Mouse (Mus musculus) lung, adult 2 months (tissue): ENCODE results near the gene Tmem210. TPM values are rescaled to one million over a fixed set of nuclear protein-coding genes. Genes with fewer than 3 reads are reported as not detected.

ENCODE experiments used
- DNase-seq: peaks from one replicate; pipeline ENCODE4 v3.0.0; 2022
- H3K4me1 ChIP-seq: fragments of 200-500 bp; 2 replicates; pipeline ENCODE4 v1.6.1; 2011; ENCODE audit warnings: low read length; ENCODE audit not compliant: control insufficient read depth, insufficient read depth
- H3K4me3 ChIP-seq: fragments of 200-500 bp; replicated peaks from 2 replicates; pipeline ENCODE3; 2011; ENCODE audit warnings: low read depth, mild to moderate bottlenecking, control low read depth, low read length; ENCODE audit errors: extremely low read depth
- CTCF ChIP-seq: fragments of 200-500 bp; IDR thresholded peaks from 2 replicates; pipeline ENCODE4 v1.5.1; 2011; ENCODE audit warnings: mild to moderate bottlenecking, low read length, control low read depth; ENCODE audit not compliant: insufficient read depth
- POLR2A ChIP-seq: fragments of 200-500 bp; IDR thresholded peaks from 2 replicates; pipeline ENCODE4 v1.6.1; 2011; ENCODE audit warnings: low read depth, mild to moderate bottlenecking, control low read depth, low read length, borderline replicate concordance; ENCODE audit errors: extremely low read depth
- WGBS: fragments of 180-500 bp; shearing (Covaris S2); methylation state at CpG from one replicate; pipeline ENCODE4 v1.1.7; 2018; 5-methylcytosine and 5-hydroxymethylcytosine counted together
- polyA plus RNA-seq: library from polyadenylated mRNA; depleted of rRNA; stranded (reverse); fragments of >200 nt; gene quantifications from 2 replicates; pipeline ENCODE4 v1.2.3, GENCODE M21; 2012; rRNA removed

Tmem210 gene
- 0.40 TPM in 1 of 2 replicates, not detected in the other for polyA plus RNA-seq

- H3K4me3 ChIP-seq, result no peak within 1 kb of the TSS
- H3K4me1 ChIP-seq, result peaks cover 23% of the 10 kb centered on the region
- 85% methylated on average over 6 of the region's 6 CpGs for WGBS
- TF ChIP-seq POLR2A (no peak), CTCF (no peak)
- DNase-seq, result no peak
These were observed at the start of gene Tmem210 for GRCm38 (mm10) chr2:25287927-25288649. TSS of gene Tmem210 (plus strand) at chr2:25288145.

DNA sequence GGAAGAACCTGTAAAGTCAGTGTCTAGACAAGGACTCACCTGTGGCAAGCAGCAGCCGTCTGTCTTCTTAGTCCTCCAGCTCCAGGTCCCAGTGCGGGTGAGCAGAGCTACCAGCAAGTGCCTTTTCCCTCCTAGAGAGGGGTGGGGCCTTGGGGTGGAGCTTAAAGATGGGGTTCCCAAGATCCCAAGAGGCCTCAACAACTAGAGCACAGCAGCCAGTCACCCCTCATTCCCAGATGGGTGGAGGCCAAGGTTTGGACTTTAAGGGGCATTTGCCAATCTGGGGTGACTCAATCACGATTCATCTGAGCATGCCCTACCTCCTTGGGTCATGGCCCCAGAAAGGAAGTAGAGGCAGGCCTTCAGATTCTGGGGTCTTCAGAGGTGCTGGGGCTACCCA is 48.2 kb upstream of the Tmem210 start:
- Histone ChIP-seq H3K4me3 (no peak overlapping the region), H3K4me1 (peaks cover 6% of the 10 kb centered on the region)
- 75% methylated on average over 3 of the region's 3 CpGs for WGBS
- TF ChIP-seq POLR2A (no peak), CTCF (no peak)
- DNase-seq, result no peak

DNA sequence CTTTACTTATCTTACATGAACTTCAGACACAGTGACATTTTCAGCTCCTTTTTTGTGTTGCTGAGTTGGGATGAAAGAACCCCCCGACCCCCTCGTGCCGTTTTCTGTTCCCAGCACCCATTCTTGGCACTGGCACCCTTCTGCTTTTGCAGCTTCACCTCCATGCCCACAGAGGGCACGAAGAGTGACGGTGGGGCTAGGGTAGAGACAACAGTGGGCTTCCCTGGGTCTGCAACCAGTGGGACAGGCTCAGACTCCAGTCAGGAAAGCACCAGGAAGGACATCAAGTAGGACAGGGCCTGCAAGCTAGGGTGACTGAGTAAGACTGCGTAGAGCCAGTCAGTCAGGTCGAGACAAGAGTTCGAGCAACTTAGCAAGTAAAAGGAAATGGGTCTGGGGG is 47.6 kb upstream of the Tmem210 start:
- Histone ChIP-seq H3K4me1 (peaks cover 6% of the 10 kb centered on the region), H3K4me3 (no peak overlapping the region)
- WGBS, result 63% methylated on average over 8 of the region's 8 CpGs
- DNase-seq, result no peak
- TF ChIP-seq POLR2A (no peak), CTCF (no peak)

DNA sequence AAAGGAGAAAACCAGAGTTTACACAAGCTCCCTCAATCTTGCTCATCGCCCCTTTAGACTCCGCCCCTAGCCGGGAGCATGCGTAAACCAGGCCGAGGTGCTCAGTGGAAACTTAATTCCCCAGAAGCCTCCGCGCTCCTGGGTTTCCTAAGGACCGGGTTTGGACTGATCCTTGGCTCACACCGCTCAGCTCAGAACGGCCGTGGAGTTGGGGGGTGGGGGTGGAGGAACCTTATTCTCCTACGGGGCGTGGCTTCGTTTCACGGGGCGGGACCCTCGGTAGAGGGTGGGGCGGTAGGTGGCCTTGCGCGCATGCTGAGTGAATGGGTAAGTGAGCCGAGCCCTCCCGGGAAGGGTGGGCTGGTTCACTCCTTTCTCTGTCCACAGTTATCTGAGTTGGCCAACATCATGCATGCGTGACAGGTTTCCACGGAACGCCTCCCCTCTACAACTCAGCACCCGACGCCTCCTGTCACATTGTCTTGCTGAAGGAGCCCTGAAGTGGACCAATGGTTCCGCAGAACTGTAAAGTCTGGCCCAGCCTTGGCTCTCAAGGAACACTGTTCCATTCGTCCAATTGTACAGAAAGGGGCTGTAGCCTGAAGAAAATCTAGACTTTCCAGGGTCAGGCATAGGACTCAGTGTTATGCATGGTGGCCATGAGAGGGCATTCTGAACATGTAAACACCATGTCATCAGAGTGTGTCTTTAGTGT is 47.1 kb upstream of the Tmem210 start:
- 1% methylated on average over 29 of the region's 29 CpGs for WGBS
- peak overlapping the region; percentile 42 for H3K4me3 ChIP-seq
- peaks cover 6% of the 10 kb centered on the region for H3K4me1 ChIP-seq
- peak; percentile 63 for DNase-seq
- no peak for TF ChIP-seq CTCF
- TF ChIP-seq POLR2A, result peak; percentile 38; the same call in 1 of the 2 replicates

DNA sequence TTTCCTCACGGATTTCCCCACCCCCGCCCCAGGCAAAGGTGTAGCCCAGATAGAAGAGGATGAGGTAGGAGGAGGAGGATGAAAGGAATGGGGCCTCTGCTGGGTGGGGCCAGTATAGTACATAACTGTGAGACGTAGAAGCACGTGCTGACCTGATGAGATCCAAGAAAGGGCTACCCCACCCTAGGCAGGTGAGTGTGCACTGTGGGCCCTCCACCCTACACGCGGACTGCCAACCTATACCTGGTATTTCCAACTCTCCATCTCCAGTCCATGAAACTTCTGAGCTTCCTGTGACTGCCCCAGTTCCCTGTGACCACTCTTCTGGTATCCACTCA is 46.5 kb upstream of the Tmem210 start:
- Histone ChIP-seq H3K4me1 (peaks cover 6% of the 10 kb centered on the region), H3K4me3 (no peak overlapping the region)
- WGBS, result 16% methylated on average over 6 of the region's 6 CpGs
- no peak for TF ChIP-seq POLR2A
- TF ChIP-seq CTCF, result no peak
- DNase-seq, result no peak

DNA sequence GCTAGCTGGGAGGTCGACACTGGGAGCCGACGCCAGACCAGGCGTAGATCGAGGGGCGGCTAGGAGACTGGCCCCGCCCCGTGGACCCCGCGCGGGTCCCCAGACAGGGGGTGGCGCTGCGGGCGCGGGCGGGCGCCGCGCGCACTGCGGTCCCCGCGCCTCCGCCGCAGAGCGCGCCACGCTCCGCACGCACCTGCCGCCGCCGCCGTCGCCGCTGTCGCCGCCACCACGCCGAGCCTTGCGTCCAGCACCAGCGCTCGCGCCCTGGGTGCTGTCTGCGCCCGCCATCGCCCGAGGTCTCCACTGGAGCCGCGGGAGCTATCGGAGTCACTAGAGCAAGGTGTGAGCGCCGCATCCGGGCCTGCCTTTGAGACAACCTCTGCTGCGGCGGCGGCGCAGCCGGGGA is 45.8 kb upstream of the Tmem210 start, which contains the start of the genes Rnf208 and Cysrt1:
Rnf208 (plus strand) TSS at position 155 of the 406 bp plus-strand sequence.
Cysrt1 (minus strand) TSS at position 352 of the 406 bp plus-strand sequence.
- WGBS, result under 1% methylated on average over 57 of the region's 59 CpGs
- no peak for DNase-seq
- Histone ChIP-seq H3K4me3 (peak within 1 kb of the TSS; percentile 42), H3K4me1 (peaks cover 6% of the 10 kb centered on the region)
- TF ChIP-seq POLR2A (no peak), CTCF (no peak)

DNA sequence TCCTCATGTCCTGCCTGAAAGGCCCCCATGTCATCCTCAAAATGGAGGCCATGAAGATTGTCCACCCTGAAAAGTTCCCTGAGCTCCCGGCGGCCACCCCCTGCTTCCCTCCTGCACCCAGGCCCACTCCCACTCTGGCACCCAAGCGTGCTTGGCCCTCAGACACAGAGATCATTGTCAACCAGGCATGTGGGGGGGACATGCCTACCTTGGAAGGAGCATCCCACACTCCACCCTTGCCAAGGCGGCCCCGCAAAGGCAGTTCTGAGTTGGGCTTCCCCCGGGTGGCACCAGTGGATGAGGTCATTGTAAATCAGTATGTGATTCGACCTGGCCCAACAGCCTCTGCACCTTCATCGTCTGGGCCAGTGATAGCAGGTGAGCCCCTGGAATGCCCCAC is 44.6 kb upstream of the Tmem210 start:
- TF ChIP-seq POLR2A (no peak), CTCF (no peak)
- H3K4me3 ChIP-seq, result no peak overlapping the region
- no peak for DNase-seq
- WGBS, result 69% methylated on average over 8 of the region's 8 CpGs
- H3K4me1 ChIP-seq, result peaks cover 4% of the 10 kb centered on the region

- no peak for DNase-seq
- no peak for TF ChIP-seq CTCF
- TF ChIP-seq POLR2A, result no peak
- WGBS, result 85% methylated on average over 4 of the region's 4 CpGs
- H3K4me3 ChIP-seq, result no peak overlapping the region
- peaks cover 4% of the 10 kb centered on the region for H3K4me1 ChIP-seq
These were observed 43.8 kb upstream of the Tmem210 start for GRCm38 (mm10) chr2:25244144-25244543.

GRCm38 (mm10) chr2:25246183-25247072 is 41.5 kb upstream of the Tmem210 start, which contains the start of gene AL732309.1:
TSS of gene AL732309.1 (minus strand) at chr2:25246863.
- Histone ChIP-seq H3K4me1 (peaks cover 3% of the 10 kb centered on the region), H3K4me3 (no peak within 1 kb of the TSS)
- WGBS, result 79% methylated on average over 10 of the region's 10 CpGs
- no peak for TF ChIP-seq CTCF
- peak; percentile 32; the same call in 1 of the 2 replicates for TF ChIP-seq POLR2A
- no peak for DNase-seq

DNA sequence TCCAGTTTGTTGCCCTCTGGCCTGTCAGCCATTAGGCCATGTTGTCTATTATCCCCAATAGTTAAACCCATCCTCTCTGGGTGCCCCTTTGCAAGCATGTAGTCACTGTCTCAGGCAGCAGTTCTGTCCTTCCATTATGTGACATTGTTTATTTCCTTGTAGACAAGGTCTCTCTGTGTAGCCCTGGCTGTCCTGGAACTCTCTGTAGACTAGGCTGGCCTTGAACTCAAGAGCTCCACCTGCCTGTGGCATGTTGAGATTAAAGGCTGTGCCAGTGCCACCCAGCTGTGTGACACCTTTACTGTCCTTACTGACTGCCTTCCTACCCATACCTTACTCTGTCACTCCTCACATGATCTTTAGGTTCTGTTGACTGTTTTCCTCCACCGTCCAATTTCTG is 35.6 kb upstream of the Tmem210 start:
- Histone ChIP-seq H3K4me3 (no peak overlapping the region), H3K4me1 (peaks cover 9% of the 10 kb centered on the region; the same call in 1 of the 2 replicates)
- no peak for DNase-seq
- TF ChIP-seq CTCF (peak; percentile 54), POLR2A (no peak)
- WGBS, result 75% methylated on average over 1 of the region's 1 CpGs
